Mouse (Mus musculus): ENCODE results near the gene Ldb1.

The Ldb1 gene

GRCm38 (mm10) chr19:46044993-46045695 lies at the start of gene Ldb1:
Gene Ldb1, minus strand, starts transcription at chr19:46045214.
- peak; percentile 87 for DNase-seq (ENCODE audit: low spot score)

GRCm38 (mm10) chr19:46094144-46094543 lies 49.1 kb upstream of the Ldb1 start:
- no peak for DNase-seq (ENCODE audit: low spot score)

GRCm38 (mm10) chr19:46091641-46092040 lies 46.6 kb upstream of the Ldb1 start:
- DNase-seq (ENCODE audit: low spot score) = no peak

GRCm38 (mm10) chr19:46087871-46088270 lies 42.9 kb upstream of the Ldb1 start:
- DNase-seq (ENCODE audit: low spot score) = peak; percentile 77

- peak; percentile 76 for DNase-seq (ENCODE audit: low spot score)
Observed at GRCm38 (mm10) chr19:46086337-46086736, 41.3 kb upstream of the Ldb1 start.

- no peak for DNase-seq (ENCODE audit: low spot score)
Observed at GRCm38 (mm10) chr19:46085185-46085584, 40.2 kb upstream of the Ldb1 start.

- no peak for DNase-seq (ENCODE audit: low spot score)
Observed at GRCm38 (mm10) chr19:46078535-46078934, 33.5 kb upstream of the Ldb1 start.

GRCm38 (mm10) chr19:46075616-46076607 lies 30.9 kb upstream of the Ldb1 start, which contains the start of gene Nolc1:
Gene Nolc1, plus strand, starts transcription at chr19:46075863.
- peak; percentile 99 for DNase-seq (ENCODE audit: low spot score)

GRCm38 (mm10) chr19:46074266-46074665 lies 29.3 kb upstream of the Ldb1 start:
- no peak for DNase-seq (ENCODE audit: low spot score)

- DNase-seq (ENCODE audit: low spot score) = no peak
Observed at GRCm38 (mm10) chr19:46073285-46073684, 28.3 kb upstream of the Ldb1 start.

GRCm38 (mm10) chr19:46068054-46068453 lies 23.0 kb upstream of the Ldb1 start:
- no peak for DNase-seq (ENCODE audit: low spot score)

- DNase-seq (ENCODE audit: low spot score) = no peak
Observed at GRCm38 (mm10) chr19:46060845-46061244, 15.8 kb upstream of the Ldb1 start.

- DNase-seq (ENCODE audit: low spot score) = no peak
Observed at GRCm38 (mm10) chr19:46058466-46058865, 13.5 kb upstream of the Ldb1 start.

GRCm38 (mm10) chr19:46056947-46057607 lies 12.1 kb upstream of the Ldb1 start:
- peak; percentile 94 for DNase-seq (ENCODE audit: low spot score)

- DNase-seq (ENCODE audit: low spot score) = peak; percentile 92
Observed at GRCm38 (mm10) chr19:46056388-46056946, 11.5 kb upstream of the Ldb1 start.

- no peak for DNase-seq (ENCODE audit: low spot score)
Observed at GRCm38 (mm10) chr19:46055752-46056387, 10.9 kb upstream of the Ldb1 start.

GRCm38 (mm10) chr19:46050462-46050861 lies 5.4 kb upstream of the Ldb1 start:
- DNase-seq (ENCODE audit: low spot score) = no peak

- DNase-seq (ENCODE audit: low spot score) = no peak
Observed at GRCm38 (mm10) chr19:46049129-46049528, 4.1 kb upstream of the Ldb1 start.

GRCm38 (mm10) chr19:46047426-46047825 lies 2.4 kb upstream of the Ldb1 start:
- no peak for DNase-seq (ENCODE audit: low spot score)

GRCm38 (mm10) chr19:46046621-46047025 lies 1.6 kb upstream of the Ldb1 start:
- DNase-seq (ENCODE audit: low spot score) = no peak

- DNase-seq (ENCODE audit: low spot score) = peak; percentile 73
Observed at GRCm38 (mm10) chr19:46045696-46046311, 790 bp upstream of the Ldb1 start.

Measured in testis, postnatal 10 days (tissue).